Mouse (Mus musculus): ENCODE data around the gene Ccdc85c.

DNA sequence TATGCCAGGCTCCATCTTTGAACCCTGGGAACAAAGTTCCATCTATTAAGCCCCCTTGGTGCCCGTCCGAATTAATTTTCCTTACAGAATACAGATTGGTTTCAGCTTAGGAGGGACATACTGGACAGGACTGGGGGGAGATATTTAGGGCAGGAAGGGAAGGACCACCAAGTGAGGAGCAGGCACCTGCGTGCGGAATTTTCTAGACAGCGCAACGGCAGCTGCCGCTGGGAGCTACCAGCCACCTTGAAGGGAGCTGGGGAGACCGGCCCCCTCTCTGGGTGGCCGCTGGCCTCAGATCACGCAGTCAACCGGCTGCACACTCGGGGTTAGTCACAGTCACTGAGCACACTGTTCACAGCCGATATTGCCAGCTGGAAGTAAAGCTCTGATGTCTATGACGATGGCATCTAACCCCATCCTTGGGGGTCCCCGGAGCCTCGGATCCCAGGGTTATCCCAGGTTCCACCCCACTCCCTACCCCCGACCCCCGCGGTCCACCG, 32.9 kb downstream of the Ccdc85c start:
- TF ChIP-seq POU5F1 (IDR thresholded peaks at IDR 0.05; ENCODE audit: borderline replicate concordance, low read length) (no peak), CTCF (conservative IDR thresholded peaks at IDR 0.05; ENCODE audit: low read length) (no peak), NANOG (IDR thresholded peaks at IDR 0.05; ENCODE audit: borderline replicate concordance, low read length) (no peak)
